Mouse (Mus musculus) lung, embryonic 15.5 days (tissue): ENCODE measurements around the gene Cdyl2. TPM values are rescaled to one million over a fixed set of nuclear protein-coding genes. Genes with fewer than 3 reads are reported as not detected.

Experiments used
- ATAC-seq: fragments of 200-750 bp; cut with Nextera tagmentation; 2 replicates; pipeline ENCODE4 v1.8.0; 2017; ENCODE audit warnings: moderate number of reproducible peaks, borderline replicate concordance; ENCODE audit not compliant: low FRiP score, low TSS enrichment; ENCODE audit errors: extremely low read depth
- H3K27ac ChIP-seq: fragments of 300-500 bp; sonication (generic); 2 replicates; pipeline ENCODE4 v1.5.1; 2015; ENCODE audit warnings: moderate library complexity, mild to moderate bottlenecking, inconsistent platforms
- H3K27me3 ChIP-seq: fragments of 300-500 bp; sonication (generic); 2 replicates; pipeline ENCODE4 v1.6.1; 2015; ENCODE audit warnings: inconsistent platforms
- H3K36me3 ChIP-seq: fragments of 300-500 bp; sonication (generic); 2 replicates; pipeline ENCODE4 v1.6.1; 2015; ENCODE audit warnings: inconsistent platforms
- H3K4me1 ChIP-seq: fragments of 300-500 bp; sonication (generic); 2 replicates; pipeline ENCODE4 v1.6.1; 2015; ENCODE audit warnings: inconsistent platforms
- H3K4me2 ChIP-seq: fragments of 300-500 bp; sonication (generic); 2 replicates; pipeline ENCODE4 v1.6.1; 2015; ENCODE audit warnings: inconsistent platforms, mild to moderate bottlenecking, moderate library complexity
- H3K4me3 ChIP-seq: fragments of 300-500 bp; sonication (generic); 2 replicates; pipeline ENCODE4 v1.5.1; 2015; ENCODE audit warnings: mild to moderate bottlenecking, inconsistent platforms
- H3K9ac ChIP-seq: fragments of 300-500 bp; sonication (generic); 2 replicates; pipeline ENCODE4 v1.6.1; 2015; ENCODE audit warnings: inconsistent platforms
- H3K9me3 ChIP-seq: fragments of 300-500 bp; sonication (generic); 2 replicates; pipeline ENCODE4 v1.6.1; 2016; ENCODE audit warnings: inconsistent platforms
- WGBS: fragments of 180-500 bp; shearing (Covaris S2); methylation state at CpG from one replicate; pipeline ENCODE4 v1.1.7; 2015; 5-methylcytosine and 5-hydroxymethylcytosine counted together
- polyA plus RNA-seq: library from polyadenylated mRNA; unstranded; fragments of >200 nt; fragmentation: Nextera tagmentation; extraction: Ambion mirVana; gene quantifications from 2 replicates; pipeline ENCODE4 v1.2.1, GENCODE M21; 2015

Gene Cdyl2
- polyA plus RNA-seq, 1 experiment from 2014 or later: 6.9 TPM

DNA sequence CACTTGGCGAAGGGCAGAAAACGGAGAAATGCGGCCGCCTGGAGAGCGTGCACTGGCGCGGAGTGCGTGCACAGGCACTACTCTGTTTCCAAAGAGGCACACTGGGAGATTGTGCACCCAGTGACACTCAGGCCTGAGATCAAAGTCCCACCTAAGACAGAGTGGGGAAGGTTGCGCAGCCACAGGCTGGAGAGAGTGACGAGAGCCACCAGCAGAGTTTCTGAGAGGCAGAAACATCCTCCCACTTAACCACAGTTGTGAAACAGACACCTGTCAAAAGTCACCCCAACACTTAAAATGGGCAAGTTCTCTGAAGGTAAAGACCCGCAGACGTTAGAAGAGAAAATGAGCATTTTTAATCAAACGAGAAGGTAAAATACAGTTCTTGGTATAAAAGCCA lies 97.5 kb downstream of the Cdyl2 start:
- no peaks in the 10 kb centered on the region for H3K27me3 ChIP-seq
- H3K9me3 ChIP-seq: no peaks in the 10 kb centered on the region
- no peaks in the 10 kb centered on the region for H3K36me3 ChIP-seq
- H3K27ac ChIP-seq: no peak overlapping the region
- WGBS: 82% methylated on average over 13 of the region's 13 CpGs
- H3K4me2 ChIP-seq: no peak overlapping the region
- no peaks in the 10 kb centered on the region for H3K4me1 ChIP-seq
- no peak overlapping the region for H3K4me3 ChIP-seq
- no peak for ATAC-seq
- no peak overlapping the region for H3K9ac ChIP-seq

- Histone ChIP-seq H3K4me2 (no peak overlapping the region), H3K9me3 (no peaks in the 10 kb centered on the region), H3K36me3 (no peaks in the 10 kb centered on the region), H3K4me1 (no peaks in the 10 kb centered on the region), H3K27me3 (no peaks in the 10 kb centered on the region), H3K4me3 (no peak overlapping the region), H3K9ac (no peak overlapping the region), H3K27ac (no peak overlapping the region)
- ATAC-seq: no peak
- WGBS: 93% methylated on average over 4 of the region's 4 CpGs
These were observed 98.4 kb downstream of the Cdyl2 start for GRCm38 (mm10) chr8:116634436-116634835.

GRCm38 (mm10) chr8:116633470-116634150 lies 99.2 kb downstream of the Cdyl2 start:
- Histone ChIP-seq H3K27me3 (no peaks in the 10 kb centered on the region), H3K9ac (no peak overlapping the region), H3K36me3 (no peaks in the 10 kb centered on the region), H3K4me2 (no peak overlapping the region), H3K9me3 (no peaks in the 10 kb centered on the region), H3K4me3 (no peak overlapping the region), H3K27ac (no peak overlapping the region), H3K4me1 (no peaks in the 10 kb centered on the region)
- 60% methylated on average over 10 of the region's 10 CpGs for WGBS
- ATAC-seq: no peak

DNA sequence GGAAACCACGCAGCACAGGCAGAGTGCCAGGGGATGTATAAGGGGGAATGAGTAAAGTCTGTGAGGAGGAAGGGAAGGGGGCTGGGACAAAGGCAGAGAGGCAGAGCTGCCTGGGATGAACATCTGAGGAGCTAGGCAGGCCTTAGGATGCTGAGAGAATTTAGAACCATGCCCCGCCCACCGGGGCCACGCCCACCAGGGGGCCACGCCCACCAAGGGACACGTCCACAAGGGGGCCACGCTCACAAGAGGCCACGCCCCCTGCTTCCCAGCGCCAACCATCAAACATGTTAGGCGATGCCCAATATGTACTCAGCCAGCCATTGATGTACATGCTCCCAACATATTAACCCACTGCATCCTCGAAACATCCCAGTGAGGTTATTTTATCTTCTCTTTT lies 102.7 kb downstream of the Cdyl2 start:
- Histone ChIP-seq H3K27ac (no peak overlapping the region), H3K27me3 (no peaks in the 10 kb centered on the region), H3K4me2 (no peak overlapping the region), H3K36me3 (no peaks in the 10 kb centered on the region), H3K9me3 (no peaks in the 10 kb centered on the region), H3K9ac (no peak overlapping the region), H3K4me1 (no peaks in the 10 kb centered on the region), H3K4me3 (no peak overlapping the region)
- WGBS: 32% methylated on average over 11 of the region's 11 CpGs
- no peak for ATAC-seq

GRCm38 (mm10) chr8:116628975-116629374 lies 103.8 kb downstream of the Cdyl2 start:
- ATAC-seq: no peak
- Histone ChIP-seq H3K4me1 (no peaks in the 10 kb centered on the region), H3K4me2 (no peak overlapping the region), H3K9me3 (no peaks in the 10 kb centered on the region), H3K9ac (no peak overlapping the region), H3K36me3 (no peaks in the 10 kb centered on the region), H3K4me3 (no peak overlapping the region), H3K27me3 (no peaks in the 10 kb centered on the region), H3K27ac (no peak overlapping the region)
- WGBS: 53% methylated on average over 7 of the region's 7 CpGs

- no peaks in the 10 kb centered on the region for H3K36me3 ChIP-seq
- 81% methylated on average over 2 of the region's 2 CpGs for WGBS
- ATAC-seq: no peak
- H3K4me1 ChIP-seq: no peaks in the 10 kb centered on the region
- no peak overlapping the region for H3K27ac ChIP-seq
- H3K9me3 ChIP-seq: no peaks in the 10 kb centered on the region
- no peak overlapping the region for H3K4me3 ChIP-seq
- no peak overlapping the region for H3K9ac ChIP-seq
- no peak overlapping the region for H3K4me2 ChIP-seq
- H3K27me3 ChIP-seq: no peaks in the 10 kb centered on the region
These were observed 104.8 kb downstream of the Cdyl2 start for GRCm38 (mm10) chr8:116627854-116628479.

DNA sequence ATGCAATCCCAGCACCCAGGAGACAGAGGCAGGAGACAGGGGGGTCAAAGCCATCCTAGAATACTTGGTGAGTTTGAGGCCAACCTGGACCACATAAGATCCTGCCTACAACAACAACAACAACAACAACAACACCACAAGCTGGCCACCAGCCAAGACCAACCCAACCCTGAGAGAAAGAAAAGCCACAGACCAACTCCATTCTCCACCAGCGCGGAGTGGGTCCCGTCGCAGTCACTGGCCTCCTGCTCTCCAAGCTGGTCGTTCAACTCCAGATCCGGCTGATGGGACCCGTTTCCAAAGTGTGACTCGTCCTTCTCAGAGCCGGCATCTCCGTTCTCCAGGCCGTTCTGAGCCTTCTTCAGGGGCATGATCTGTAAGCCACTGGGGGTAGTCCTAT lies 109.2 kb downstream of the Cdyl2 start:
- Histone ChIP-seq H3K36me3 (no peaks in the 10 kb centered on the region), H3K27me3 (no peaks in the 10 kb centered on the region), H3K4me2 (no peak overlapping the region), H3K9me3 (no peaks in the 10 kb centered on the region), H3K4me1 (peaks cover 11% of the 10 kb centered on the region), H3K9ac (no peak overlapping the region), H3K4me3 (no peak overlapping the region), H3K27ac (no peak overlapping the region)
- WGBS: 93% methylated on average over 11 of the region's 11 CpGs
- ATAC-seq: no peak

- Histone ChIP-seq H3K27ac (no peak overlapping the region), H3K4me3 (no peak overlapping the region), H3K36me3 (no peaks in the 10 kb centered on the region), H3K9ac (no peak overlapping the region), H3K4me1 (peaks cover 11% of the 10 kb centered on the region), H3K9me3 (no peaks in the 10 kb centered on the region), H3K4me2 (no peak overlapping the region), H3K27me3 (no peaks in the 10 kb centered on the region)
- ATAC-seq: no peak; the same call in 1 of the 2 replicates
- 70% methylated on average over 9 of the region's 9 CpGs for WGBS
These were observed 110.5 kb downstream of the Cdyl2 start for GRCm38 (mm10) chr8:116622326-116622725.

DNA sequence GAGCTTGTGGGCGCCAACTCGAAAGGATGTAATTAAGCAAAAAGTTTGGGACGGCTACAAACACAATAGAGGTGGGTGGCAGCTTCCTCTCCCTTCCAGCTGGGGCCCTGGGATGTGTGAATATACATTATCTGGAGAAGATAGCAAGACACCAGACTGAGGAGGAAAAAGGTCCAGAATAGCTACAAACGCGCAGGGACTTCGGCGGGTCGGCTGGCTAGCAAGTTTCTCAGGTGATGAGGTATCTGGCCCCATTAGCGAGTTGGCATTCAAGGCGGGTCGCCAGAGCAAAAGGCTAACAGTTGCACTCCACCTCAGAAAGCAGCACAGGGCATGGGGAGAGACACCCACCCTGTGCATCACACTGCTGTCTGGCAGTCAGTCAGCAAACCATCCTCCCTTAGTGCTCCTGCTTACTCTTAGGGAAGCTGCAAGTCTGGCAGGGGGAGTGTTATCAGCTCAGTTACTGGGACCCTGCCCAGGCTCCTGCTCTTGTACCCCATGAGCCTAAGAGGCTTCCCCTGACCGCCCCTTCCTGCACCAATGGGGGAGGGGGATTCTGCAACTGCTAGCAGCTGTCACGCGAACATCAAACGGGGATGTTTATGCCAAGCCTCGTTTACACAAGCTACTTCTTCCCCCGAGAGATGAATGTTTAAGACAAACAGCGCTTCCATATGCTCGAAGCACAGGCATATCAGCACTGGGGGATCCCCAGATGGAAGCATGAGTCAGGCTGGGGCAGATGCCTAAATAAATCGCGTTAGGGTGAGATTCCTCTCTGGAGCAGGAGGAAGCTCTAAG lies 111.4 kb downstream of the Cdyl2 start:
- H3K36me3 ChIP-seq: no peaks in the 10 kb centered on the region
- H3K27me3 ChIP-seq: no peaks in the 10 kb centered on the region
- ATAC-seq: peak; percentile 39; the same call in 1 of the 2 replicates
- H3K9me3 ChIP-seq: no peaks in the 10 kb centered on the region
- peaks cover 11% of the 10 kb centered on the region for H3K4me1 ChIP-seq
- no peak overlapping the region for H3K4me2 ChIP-seq
- H3K4me3 ChIP-seq: no peak overlapping the region
- H3K9ac ChIP-seq: no peak overlapping the region
- H3K27ac ChIP-seq: no peak overlapping the region
- WGBS: 45% methylated on average over 21 of the region's 21 CpGs

DNA sequence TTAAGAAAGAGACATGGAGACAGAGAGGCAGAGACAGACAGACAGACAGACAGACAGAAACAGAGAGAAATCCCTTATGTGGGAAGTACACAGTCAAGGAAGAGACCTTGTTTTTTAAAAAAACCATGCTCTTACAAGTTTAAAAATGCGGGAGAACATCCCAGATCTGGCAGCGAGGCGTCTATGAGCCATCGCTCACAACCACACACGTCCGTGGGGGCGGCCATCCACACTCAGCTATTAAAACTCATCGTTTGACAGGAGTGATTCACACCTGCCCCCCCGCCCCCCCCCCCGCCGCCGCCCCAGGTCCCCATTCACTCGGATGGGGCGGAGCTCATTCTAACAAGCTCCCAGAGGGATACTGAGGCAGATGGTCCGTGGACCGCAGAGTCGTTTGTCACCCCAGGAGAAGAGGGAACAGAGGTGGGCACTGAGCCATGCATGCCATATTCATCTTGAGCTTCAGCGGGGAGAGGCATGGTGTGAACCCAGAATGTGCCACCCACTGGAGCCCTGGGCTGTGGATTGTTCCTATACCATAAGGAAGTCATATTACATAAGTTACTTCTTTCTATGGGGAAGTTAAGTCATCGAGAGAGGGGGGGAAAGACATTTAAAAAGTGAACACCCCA lies 113.0 kb downstream of the Cdyl2 start:
- Histone ChIP-seq H3K4me1 (peaks cover 11% of the 10 kb centered on the region), H3K36me3 (no peaks in the 10 kb centered on the region), H3K4me3 (no peak overlapping the region), H3K9ac (no peak overlapping the region), H3K27ac (no peak overlapping the region), H3K9me3 (no peaks in the 10 kb centered on the region), H3K27me3 (no peaks in the 10 kb centered on the region), H3K4me2 (no peak overlapping the region)
- no peak for ATAC-seq
- 68% methylated on average over 19 of the region's 19 CpGs for WGBS

GRCm38 (mm10) chr8:116619221-116619620 lies 113.6 kb downstream of the Cdyl2 start:
- 88% methylated on average over 5 of the region's 5 CpGs for WGBS

GRCm38 (mm10) chr8:116618797-116619196 lies 114.0 kb downstream of the Cdyl2 start:
- Histone ChIP-seq H3K4me2 (no peak overlapping the region), H3K9me3 (no peaks in the 10 kb centered on the region), H3K27me3 (no peaks in the 10 kb centered on the region), H3K4me3 (no peak overlapping the region), H3K36me3 (no peaks in the 10 kb centered on the region), H3K27ac (no peak overlapping the region), H3K4me1 (peaks cover 11% of the 10 kb centered on the region), H3K9ac (no peak overlapping the region)
- ATAC-seq: no peak
- WGBS: 85% methylated on average over 10 of the region's 10 CpGs

More at GRCm38 (mm10) chr8:116619221-116619620, 113.6 kb downstream of the Cdyl2 start:
- no peak overlapping the region for H3K4me2 ChIP-seq
- no peak overlapping the region for H3K9ac ChIP-seq
- no peaks in the 10 kb centered on the region for H3K27me3 ChIP-seq
- no peak for ATAC-seq
- H3K4me3 ChIP-seq: no peak overlapping the region
- no peaks in the 10 kb centered on the region for H3K36me3 ChIP-seq
- no peaks in the 10 kb centered on the region for H3K9me3 ChIP-seq
- peaks cover 11% of the 10 kb centered on the region for H3K4me1 ChIP-seq
- H3K27ac ChIP-seq: no peak overlapping the region
